Mouse (Mus musculus): ENCODE results near the gene Saa1.
"Not testable (repeated sequence)": the region's sequence is repeated elsewhere in the genome, so short reads cannot be mapped to it uniquely, and the experiment has no call there.

Saa1 gene

DNA sequence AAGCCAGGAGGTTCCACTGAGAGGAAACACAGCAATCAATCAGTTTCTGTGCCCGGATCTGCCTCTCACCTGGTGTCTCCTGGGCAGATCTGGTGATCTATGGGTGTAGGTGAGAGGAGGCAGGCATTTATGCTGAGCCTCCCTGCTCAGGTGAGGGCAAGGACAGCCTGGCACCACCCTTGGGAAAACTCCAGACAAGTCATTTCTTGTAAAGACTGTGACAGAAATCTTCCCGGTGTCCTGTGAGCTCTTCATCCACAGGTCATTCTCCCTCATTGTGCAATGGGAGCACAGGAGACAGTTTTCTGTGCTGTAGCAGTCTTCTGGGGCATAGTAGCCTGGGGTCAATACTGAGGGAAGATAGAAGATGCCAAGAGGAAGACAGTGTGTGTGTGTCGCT is at the start of gene Saa1:
Gene Saa1, minus strand, starts transcription at position 101 of the 400 bp plus-strand sequence.
- DNase-seq (ENCODE audit: low read depth, low spot score) = not testable (repeated sequence)

DNA sequence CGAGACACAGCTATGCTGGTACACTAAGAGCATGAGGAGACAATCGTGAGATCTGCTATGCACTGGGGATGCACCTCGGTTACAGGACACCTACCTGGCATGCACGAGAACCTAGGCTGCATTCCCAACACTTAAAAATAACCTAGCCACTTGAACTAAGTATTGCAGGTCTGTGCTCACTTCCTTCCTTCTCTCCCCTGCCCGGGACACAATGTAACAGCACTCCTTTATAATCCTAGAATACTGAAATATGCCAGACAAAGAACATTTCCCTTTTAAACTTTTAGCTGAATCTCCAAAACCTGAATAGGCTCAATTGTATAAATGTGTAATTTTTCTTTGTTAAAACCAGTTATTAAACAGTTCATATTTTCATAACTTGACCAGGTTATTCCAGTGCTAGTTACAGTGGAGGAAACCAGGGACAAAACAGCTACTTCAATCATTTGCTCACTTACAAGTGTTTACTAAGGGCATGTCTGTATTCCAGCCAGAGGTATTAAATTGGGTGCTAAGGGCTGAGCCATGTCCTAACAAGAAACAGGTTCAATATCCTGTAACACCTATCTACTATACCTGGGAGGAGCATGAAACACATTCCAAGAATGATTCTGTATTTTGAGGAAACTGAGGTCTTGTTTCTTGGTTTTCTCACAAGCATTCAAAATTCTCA is 46.5 kb upstream of the Saa1 start:
- no peak for DNase-seq (ENCODE audit: low read depth, low spot score)

DNA sequence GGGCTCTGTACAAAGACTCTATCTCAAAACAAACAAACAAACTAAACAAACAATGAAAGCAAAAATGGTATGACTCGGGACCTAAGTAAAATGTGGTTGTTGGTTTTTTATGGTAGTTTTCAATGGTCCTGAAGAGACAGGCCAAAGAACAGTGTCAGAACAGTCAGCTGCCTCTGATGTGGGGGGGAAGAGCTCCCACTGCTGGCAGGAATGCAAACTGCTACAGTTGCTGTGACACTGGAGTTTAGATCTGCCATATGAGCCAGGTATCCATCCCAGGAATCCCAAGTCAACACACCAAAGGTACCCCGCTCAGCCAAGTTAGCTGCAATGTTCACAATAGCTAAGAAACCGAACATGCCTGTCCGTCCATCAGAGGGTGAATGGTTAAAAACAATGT is 27.9 kb upstream of the Saa1 start:
- DNase-seq (ENCODE audit: low read depth, low spot score) = peak; percentile 66

DNA sequence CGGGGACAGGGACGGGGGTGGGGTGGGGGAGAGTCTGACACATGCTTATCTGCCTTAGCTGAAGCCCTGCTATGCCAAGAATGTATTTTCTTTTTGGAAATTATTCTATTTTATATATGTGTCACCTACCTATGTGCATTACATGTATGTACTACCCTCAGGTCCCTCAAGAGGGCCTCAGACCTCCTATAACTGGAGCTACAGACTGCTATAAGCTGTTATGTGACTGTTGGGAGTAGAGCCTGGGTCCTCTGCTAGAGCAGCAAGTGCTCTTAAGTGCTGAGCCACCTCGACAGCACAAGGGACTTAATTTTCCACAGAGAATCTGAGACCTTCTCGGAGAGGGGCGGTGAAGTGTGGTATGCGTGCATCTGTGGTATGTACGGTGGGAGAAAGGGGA is 25.7 kb upstream of the Saa1 start:
- DNase-seq (ENCODE audit: low read depth, low spot score) = no peak

DNA sequence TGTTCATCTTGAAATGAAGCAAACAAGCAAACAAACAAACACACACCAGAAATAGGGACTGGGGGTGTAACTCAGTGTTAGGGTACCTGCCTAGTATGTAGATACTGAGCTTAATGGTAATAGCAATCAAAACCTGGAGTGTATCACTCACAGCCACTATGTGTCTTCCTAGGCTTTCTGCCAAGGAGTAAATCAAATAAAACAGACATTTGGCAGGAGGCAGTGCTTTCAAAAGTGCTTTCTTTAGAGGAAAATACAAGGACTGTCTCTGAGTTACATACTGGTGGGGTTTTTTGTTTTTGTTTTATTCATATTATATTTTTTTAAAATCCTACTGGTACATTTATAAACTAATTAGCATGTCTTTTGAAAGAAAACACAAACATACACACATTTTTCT is 24.6 kb upstream of the Saa1 start:
- DNase-seq (ENCODE audit: low read depth, low spot score) = no peak

DNA sequence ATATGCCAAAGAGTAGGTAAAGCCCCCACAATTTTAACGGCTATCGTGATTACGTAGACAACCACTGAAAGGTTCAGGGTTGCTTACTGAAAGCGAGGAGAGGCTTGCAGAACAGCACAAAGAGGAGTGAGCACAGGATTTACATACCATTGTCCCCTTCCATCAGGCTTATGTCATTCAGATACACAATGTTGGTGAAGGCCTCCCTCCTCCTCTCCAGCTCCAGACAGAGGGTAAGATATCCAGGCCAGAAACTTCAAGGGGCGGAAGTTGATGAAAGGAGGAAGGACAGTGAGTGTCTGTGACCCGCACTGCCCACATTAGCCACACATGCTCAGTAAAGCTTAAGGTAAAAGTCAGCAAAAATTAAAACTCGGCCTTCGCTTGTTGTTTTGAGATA is 21.9 kb upstream of the Saa1 start:
- DNase-seq (ENCODE audit: low read depth, low spot score) = no peak

DNA sequence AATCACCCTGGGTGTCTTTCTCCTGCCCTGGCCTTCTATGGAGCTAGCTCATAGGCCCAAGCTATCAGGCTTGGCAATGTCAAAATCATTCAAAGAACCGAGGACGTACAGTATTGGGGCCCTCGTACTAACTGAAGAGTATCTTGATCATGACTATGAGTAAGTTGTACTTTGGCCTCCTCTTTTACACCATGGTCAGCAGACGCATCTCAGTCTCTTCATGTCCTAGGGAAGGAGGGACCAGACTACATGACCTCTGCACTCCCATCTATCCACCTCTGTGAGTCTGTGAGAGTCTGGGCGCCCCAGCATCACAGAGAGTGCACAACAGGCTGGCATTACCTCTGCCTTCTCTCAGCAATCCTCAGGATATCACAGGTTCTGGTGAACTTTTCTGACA is 19.8 kb upstream of the Saa1 start:
- no peak for DNase-seq (ENCODE audit: low read depth, low spot score)

DNA sequence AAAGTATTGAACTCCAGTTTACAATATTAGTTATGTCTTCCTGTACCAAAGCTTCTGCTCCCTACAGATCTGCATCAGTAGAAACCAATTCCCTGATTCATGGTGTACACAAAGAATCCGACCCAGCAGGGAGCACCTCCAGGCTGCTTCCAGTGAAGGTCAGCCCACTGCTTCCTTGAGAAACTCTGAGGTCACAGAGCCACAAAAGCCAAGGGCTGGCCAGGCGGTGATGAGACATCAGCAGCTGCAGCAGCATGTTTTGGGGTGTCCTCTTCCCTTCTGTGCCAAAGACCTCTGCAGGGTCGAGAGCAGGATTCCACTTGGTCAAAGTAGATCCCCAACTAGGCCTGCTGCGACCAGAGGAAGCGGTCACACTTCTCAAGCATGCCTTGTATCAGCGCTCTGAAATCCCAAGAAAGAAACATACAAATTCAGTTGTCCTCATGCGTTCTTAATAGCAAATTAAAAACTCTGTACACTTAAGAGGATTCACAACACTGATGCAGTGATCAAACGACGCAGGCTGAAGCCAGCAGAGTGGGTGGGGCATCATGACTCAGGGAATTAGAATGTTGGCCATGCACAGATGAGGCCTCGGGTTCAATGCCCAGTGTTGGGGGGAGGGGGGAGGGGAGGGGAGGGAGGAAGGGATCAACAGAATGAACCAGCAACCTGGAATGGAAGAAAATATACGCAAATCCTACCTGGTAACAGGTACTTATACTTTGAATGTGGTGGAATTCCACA is 18.4 kb upstream of the Saa1 start:
- DNase-seq (ENCODE audit: low read depth, low spot score) = peak; percentile 38

DNA sequence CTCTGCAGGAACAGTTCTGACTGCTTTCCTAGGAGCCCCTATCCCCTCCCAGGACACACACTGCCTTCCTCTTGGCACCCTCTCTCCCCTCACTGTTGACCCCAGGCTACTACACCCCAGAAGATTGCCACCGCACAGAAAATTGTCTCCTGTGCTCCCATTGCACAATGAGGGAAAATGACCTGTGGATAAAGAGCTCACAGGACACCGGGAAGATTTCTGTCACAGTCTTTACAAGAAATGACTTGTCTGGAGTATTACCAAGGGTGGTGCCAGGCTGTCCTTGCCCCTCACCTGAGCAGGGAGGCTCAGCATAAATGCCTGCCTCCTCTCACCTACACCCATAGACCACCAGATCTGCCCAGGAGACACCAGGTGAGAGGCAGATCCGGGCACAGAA is 8.7 kb upstream of the Saa1 start, which contains the start of gene Saa2:
Gene Saa2, plus strand, starts transcription at position 301 of the 400 bp plus-strand sequence.
- no peak for DNase-seq (ENCODE audit: low read depth, low spot score)

DNA sequence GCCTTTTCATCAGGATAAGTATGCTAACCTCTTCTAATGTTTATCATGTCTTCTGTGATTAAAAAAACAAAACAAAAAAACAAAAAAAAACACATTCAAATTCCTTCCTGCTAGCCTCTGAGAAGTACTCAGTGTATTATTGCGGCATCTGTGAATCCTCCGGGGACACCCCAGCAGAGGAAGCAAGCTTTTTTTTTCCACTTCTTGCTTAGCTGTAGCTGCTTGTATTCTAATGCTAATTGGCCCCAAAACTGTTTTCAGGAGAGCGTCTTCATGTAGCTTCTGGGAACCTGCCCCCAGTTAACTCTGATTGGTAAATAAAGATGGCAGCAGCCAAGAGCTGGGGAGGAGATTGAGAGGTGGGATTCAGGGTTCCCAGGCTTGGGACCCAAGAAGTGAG is 5.7 kb upstream of the Saa1 start:
- peak; percentile 28 for DNase-seq (ENCODE audit: low read depth, low spot score)

DNA sequence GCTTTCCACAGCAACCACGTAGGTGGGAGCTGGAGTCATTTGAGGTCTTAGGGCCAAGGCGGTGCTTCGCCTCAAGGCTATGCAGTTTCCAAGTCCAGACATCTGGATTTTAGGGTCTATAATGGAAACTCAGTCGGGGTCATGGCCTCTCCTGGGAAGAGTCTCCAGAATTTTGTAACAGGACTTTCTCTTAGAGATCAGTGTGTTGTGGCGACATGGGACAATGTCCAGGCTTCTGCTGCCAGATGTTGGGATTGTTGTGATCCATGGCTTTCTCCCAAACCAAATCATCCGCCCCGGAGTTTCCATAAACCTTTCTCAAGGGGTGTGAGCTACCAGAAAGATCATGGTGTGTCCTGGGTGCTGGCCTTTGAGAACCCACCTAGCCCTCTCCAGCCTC is 3.6 kb upstream of the Saa1 start:
- DNase-seq (ENCODE audit: low read depth, low spot score) = no peak

DNA sequence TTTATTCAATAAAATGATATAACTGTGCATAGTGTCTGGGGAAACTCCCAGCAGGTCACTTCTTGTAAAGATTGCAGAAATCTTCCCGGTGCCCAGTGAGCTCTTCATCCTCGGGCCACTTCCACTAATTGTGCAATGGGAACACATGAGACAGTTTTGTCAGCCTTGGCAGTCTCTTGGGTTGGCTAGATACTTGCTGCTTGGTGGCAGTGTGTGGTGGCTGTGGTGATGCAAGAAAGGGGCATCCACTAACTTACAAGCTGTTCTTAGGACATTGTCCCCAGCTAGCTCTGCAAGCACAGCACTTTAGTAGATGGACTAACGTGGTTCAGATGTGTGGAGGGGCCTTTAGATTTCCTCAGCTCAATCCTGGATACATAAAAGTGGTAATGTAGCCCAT is 3.0 kb upstream of the Saa1 start:
- no peak for DNase-seq (ENCODE audit: low read depth, low spot score)

DNA sequence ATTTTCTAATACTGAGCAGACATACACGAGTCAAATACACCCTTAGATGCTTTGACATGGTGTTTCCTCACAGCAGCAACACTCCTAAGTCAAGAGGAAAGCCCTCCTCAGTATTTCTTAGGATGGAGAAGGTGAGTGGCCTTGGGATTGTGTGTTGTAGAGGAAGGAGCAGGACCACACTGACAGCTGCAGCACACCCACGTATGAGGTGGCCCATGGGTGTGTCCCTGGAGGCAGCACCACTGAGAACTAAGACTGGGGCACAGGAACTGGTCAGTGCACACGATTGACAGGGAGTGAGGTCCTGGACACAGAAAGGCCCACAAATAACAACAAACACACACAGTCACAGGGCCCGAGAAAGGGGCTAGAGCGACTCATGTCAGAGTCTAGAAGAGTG is 2.7 kb downstream of the Saa1 start:
- DNase-seq (ENCODE audit: low read depth, low spot score) = not testable (repeated sequence)

DNA sequence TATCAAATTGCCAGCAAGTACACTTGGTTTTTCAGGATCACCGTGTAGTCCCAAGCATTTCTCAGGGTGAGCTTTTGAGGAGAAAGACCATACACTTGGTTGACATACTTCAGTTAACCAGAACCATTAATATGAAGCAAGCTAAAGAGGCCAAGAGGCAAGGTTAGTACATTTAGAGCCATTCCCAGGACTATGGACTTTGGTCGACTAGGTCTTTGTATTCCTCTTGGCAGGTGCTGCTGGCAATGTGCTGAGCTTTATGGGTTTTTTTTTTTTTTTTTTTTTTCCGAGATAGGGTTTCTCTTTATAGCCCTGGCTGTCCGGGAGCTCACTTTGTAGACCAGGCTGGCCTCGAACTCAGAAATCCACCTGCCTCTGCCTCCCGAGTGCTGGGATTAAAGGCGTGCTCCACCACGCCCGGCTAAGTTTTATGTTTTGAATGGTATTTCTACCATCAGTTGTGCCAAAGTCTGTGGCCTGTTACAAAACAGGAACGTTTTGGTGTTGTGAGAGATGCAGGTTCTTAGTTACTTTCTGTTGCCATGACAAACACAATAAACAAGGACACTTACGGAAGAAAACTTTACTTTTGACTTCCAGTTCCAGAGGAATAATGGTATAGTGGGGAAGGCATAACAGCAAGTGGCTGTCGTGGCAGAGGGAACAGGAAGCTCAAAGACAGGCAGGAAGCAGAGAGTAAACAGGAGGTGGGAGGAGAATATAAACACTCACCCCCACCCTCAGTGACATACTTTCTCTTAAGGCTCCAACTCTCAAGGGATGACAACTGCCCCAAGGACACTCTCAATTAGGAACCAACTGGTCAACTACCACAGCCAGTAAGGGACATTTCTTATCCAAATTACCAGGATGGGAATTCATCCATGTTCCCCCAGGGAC is 4.0 kb downstream of the Saa1 start:
- no peak for DNase-seq (ENCODE audit: low read depth, low spot score)

DNA sequence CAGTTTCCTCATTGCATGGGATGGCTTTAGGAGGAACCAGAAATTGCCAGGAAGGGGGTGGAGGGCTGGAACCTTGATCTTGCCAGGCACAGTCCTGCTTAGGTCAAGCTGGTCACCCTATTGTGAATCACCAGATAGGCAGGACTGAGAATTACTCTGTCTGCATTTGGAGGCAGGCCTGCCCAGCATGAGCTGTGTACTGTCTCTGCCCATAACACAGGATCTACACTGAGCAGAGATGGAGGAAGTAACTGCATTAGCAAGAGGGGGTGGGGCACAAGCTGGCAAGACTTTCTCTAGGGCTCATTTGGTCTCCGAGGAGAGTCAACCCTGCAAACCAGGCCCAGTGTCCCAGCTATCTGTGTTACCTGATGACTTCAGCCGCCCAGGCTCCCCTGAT is 7.8 kb downstream of the Saa1 start:
- no peak for DNase-seq (ENCODE audit: low read depth, low spot score)

DNA sequence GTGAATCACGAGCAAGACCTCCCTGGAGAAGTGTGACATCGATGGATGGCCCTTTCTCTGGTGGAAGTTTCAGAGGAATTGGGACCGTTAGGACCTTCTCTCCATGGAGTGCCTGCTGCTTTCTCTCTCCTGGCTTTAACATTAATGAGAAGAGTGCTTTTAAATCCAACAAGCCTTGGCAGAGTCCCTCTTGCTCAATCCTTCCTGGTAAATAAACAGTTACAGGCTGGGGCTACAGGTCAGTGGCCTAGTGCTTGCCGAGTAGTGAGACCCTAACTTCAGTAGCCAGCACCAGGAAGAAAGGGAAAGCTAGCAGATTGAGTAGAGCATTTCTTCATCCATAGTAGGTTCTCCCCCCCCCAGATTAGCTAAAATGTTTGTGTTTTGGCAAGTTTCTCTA is 10.3 kb downstream of the Saa1 start, which contains the start of gene Saa4:
Gene Saa4, minus strand, starts transcription at position 146 of the 400 bp plus-strand sequence.
- no peak for DNase-seq (ENCODE audit: low read depth, low spot score)

DNA sequence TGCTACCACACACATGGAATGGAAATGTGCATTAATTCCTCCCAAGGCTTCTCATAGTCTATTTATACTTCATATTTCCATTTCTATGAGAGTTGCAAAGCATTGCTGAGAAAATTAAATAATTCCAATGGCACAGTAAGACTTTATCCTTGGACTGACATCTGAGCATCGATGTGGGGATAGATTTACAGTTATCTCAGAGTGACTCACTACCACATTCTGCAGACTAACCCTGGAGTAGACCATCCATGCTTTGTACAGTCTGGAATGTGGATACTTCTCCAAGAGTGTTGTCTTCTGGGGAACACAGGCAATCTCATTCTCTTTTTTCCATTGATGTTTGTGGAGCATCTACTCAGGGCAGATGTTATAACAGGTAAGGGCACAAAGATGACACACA is 15.2 kb downstream of the Saa1 start:
- DNase-seq (ENCODE audit: low read depth, low spot score) = no peak

DNA sequence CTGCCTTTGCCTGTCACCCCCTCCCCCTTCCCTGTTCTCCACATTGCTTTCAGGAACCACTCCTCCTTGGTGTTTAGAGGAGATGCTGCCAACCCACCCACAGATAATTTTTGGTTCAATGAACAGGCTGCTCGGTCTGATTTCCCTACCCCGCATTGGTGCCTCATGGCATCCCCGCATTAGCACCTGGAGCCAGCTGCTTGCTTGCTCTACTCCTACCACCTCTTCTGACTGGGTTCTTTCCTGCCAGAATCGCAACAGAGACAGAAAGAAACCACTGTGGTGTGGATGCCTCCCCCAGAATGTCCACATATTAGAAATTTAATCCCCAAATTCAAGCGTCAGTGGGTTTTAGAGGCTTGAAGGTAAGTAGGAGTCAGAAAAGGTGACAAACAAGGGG is 18.4 kb downstream of the Saa1 start:
- no peak for DNase-seq (ENCODE audit: low read depth, low spot score)

DNA sequence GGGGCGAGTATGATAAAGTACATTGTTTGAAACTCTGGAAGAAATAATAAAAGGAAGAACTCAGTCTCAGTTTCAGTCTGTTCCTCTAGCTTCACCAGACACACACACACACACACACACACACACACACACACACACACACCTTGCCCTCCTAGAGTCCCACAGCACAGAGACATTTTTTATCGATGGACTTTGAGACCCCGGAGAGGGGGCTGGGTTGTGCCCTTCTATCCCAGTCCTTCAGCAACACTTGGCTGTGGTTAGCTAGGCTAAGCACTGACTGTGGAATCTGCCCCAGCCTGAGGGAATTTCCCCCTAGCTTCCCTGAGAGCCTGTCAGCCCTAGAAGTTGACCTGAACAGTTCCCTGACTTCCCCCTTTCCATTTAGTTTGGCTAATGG is 18.9 kb downstream of the Saa1 start:
- DNase-seq (ENCODE audit: low read depth, low spot score) = no peak

DNA sequence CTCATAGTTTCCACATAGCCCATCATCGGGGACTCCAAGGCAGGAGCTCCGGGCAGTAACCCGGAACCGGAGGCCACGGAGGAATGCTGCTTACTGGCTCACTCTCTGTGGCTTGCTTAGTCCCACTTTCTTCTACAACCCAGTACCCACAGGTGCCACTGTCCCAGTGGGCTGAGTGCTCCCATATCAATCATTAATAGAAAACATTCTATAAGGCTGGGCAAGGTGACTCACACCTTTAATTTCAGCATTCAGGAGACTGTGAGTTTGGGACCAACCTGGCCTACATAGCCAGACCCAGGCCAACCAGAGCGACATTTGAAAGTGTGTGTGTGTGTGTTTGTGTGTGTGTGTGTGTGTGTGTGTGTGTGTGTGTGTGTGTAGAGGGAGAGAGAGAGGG is 19.4 kb downstream of the Saa1 start:
- no peak for DNase-seq (ENCODE audit: low read depth, low spot score)

DNA sequence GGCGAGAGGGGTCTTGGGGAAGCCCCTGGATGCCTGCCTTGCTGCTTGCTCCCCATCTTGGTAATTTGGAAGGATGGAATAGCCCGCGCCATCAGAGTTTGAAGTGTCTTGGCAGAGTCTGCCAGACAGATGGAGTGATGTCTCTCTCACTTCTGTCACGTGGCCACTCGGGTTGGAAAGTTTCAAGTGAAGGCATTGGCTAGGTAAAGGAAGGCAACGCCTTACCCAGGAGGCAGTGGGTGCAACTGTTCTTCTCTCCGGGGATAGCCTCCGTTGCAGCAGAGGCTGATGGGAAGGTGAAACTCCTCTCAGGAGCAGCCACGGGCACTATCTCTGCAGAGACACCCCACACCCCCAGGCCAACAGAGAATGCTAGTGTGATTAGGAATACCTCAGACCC is 22.3 kb downstream of the Saa1 start:
- no peak for DNase-seq (ENCODE audit: low read depth, low spot score)

DNA sequence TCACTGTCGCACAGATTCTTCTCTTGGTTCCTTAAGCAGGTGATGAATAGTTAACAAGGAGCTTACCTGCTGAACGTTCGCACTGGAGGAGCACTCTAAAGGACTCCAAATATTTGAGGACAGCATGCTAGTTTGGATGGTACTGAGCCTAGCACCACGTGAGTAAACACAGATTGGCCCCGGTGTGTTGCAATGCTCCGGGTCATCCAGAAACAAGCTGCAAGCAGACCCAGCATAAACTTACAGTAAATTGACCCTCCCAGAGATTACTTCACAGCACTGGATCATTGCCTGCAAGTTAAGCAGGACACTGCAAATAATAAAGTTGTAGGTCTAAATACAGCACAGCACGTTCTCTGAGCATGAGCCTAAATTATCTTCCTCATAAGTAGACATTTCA is 23.3 kb downstream of the Saa1 start:
- no peak for DNase-seq (ENCODE audit: low read depth, low spot score)

Data from WW6 (cell line).